Mouse (Mus musculus) left cerebral cortex, adult 11 months (tissue): Measurements from ENCODE around the gene Mael.
A peak's percentile ranks its signal among the peaks of the same experiment; 100 is the strongest.

Source experiments
- DNase-seq: peaks from one replicate; pipeline ENCODE4 v3.0.0; 2022; ENCODE audit warnings: low spot score

Mael gene

DNA sequence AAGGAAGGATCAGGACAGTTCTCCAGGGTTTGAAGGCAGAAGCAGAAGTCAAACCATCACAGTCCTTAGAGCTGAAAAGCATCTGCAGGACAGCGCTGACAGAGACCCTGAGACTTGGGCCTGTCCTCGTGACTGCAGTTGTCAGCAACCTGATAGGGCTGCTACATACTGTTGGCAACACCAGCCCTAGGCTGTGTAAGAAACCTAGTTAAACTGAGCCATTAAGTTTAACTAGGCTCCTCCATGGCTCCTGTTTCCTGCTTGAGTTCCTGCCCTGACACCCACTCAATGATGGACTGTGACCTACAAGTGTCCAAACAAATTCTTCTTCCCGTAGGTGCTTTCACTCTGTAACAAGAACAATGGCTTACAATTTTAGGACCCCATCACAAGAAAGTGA lies 33.4 kb downstream of the Mael start:
- DNase-seq, result no peak

DNA sequence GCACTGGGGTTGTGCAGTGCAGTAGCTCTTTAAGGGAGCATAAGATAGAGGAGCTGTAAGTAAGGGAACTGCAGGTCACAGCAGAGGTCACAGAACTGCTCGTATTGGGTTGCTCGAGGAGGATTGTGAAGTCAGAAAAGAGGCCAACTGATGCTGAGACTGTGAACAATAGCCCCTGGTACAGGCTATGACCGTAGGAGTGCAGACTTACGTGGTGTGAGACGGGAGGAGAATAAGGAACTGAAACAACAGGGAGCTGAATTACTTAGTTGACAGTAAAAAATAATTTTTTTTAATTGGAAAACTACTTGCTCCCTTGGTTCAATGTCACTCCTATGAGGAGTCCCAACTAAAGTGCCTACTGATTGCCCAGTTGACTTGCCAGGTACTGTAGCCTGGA lies 34.4 kb downstream of the Mael start:
- DNase-seq, result no peak

DNA sequence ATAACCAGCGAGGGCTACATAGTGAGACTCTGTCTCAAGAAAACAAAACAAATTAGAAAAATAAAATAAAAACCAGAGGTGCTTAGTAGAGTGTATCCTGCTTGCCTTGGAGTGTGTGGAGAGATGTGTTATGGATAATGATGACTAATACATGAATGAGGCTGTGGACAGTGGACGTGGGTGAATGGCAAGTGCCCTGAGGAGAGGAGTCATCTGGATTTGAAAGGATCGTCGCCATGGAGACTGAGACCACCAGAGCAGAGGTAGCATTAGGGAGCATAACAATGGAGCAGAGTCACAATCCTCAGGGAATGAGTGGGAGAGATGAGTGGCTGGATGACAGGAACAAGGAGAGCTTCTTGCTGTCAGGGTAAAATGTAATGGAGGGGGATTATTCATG lies 48.7 kb downstream of the Mael start:
- DNase-seq, result no peak

DNA sequence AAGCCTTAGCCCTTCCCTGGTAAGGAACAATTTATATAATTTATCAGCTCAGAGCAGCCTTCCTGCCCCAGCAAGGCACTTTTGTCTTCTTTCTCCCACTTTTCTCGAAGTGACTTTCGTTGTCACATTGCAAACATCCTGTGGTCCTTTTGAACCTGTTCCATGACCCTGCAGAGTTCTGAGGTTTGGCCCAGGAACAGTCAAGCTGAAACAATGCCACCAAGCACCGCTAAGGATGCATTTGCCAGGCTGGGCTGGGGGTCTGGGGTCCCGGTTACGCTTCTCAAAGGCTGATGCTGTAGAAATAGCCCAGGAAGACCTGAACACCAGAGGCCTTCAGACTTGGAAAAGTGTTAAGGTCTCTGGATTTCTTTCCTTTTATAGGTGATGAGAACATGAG lies 53.2 kb downstream of the Mael start:
- DNase-seq, result no peak

DNA sequence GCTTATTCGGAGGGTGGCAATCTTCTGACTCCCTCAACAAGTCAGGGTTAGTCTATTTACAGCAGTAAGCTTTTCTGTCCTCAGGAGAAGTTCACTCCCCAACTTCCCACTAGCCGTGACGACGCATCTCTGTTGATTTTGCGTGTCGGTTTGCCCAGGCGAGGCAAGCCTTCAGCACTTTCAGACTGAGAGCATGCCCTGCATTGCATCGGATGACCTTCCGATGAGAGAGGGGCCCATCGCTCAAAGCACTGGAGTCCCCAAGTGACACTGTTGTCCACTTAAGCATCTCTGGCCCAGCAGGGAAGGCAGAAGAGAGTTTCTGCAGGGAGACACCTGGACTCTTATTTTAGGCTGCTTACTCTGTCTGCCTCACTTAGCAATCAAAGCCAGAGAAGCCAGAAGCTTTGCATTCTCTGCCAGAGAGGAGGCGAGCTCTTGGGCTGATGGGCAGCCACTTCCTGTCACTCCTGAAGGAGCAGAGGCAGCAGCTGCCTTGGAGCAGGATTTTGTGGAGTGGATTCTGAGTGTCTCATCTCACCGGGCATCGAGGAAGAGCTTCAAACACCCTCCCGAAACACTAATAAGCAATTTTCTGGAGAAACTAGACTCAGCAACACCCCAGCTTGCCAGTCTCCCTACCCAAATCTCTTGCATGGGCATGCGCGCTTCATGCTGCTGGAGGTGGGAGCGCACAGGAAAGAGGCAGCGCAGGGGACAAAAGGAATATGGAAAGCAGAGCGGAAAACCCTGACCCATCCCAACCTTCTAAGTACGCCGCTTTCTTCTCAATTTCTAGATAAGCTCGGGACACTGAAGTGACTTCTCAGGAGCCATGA lies 53.9 kb downstream of the Mael start:
- no peak for DNase-seq

DNA sequence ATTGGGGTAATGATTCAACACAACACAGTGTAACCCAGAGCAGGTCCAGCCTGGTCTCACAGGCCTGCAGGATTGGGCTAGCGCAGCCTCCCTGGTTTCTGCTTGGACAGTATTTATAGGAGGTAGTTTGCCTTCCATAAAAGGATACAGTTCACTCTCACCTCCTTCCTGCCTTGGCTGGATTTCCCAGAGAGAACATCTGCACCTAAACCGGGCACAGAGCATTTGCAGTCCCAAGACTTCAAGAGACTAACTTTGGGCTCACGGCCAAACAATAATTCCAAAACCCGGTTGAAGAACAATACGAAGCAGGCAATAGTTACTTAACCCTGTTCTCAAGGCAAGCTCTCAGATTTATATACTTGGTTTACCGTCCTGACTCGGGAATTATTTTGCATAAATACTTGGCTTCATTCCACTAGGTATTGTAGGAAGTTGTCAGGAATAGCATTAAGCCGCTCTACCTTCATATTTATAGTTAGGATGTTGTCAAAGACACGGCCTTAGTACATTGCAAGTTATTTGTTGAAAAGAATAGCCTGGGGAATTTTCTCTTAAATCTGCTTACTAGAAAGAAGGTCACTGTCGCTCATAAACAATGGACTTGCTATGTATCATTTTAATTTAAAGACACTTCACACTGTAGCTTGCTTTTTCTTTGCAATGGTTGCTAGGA lies 55.5 kb downstream of the Mael start:
- no peak for DNase-seq

DNA sequence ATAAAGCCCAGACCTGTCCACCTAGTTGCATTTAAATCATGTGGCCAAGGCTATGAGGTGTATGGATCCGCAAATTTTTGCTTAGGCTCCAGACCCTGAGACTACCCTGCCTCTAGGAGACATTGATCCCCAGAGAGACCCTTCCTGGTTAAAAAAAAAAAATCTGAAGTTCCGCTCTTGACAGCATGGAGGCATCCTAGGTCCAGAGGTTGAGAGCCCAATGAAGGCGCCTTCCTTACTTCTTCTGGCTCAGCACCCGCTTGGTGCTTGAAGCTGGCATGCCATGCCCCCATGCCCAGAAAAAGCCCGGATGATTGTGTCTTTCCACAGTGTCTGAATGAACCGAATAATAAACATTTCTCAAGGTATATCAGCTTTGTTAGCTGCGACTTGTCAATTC lies 57.0 kb downstream of the Mael start:
- DNase-seq, result no peak

DNA sequence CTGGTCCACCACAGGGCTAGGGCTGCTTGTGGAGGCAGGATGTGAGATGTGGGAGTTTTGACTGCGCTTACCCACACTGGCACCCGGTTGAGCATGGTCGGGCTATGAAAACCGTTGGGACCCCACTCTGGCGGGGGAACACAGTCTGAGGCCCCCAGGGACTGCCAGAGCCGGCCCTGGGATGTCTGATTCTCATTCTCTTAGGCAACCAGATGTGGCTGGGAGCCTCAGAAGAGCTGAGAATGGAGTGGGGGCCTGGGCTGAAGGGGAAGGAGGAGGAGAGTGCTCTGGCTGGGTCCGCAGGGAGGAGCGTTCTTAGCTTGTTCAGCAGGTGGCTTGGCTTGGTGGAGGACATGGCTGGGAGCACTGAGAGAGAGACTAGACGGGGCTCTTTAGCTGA lies 64.9 kb downstream of the Mael start:
- DNase-seq, result no peak

DNA sequence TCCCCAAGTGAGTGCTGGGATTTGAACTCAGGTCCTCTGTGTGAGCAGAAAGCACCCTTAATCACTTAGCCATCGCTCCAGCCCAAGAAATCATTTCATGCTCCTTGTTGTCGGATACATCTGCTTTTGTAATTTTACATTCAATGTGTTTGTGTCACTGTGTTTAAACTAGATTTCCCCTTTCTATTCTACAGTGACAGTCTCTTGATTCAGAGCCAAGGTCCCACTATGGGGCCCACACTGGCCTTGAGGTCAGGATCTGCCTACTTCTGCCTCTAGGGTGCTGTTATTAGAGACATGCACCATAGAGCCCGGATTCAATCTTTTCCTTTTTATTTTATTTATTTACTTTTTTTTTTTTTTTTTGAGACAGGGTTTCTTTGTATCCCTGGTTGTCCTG lies 65.6 kb downstream of the Mael start:
- no peak for DNase-seq

DNA sequence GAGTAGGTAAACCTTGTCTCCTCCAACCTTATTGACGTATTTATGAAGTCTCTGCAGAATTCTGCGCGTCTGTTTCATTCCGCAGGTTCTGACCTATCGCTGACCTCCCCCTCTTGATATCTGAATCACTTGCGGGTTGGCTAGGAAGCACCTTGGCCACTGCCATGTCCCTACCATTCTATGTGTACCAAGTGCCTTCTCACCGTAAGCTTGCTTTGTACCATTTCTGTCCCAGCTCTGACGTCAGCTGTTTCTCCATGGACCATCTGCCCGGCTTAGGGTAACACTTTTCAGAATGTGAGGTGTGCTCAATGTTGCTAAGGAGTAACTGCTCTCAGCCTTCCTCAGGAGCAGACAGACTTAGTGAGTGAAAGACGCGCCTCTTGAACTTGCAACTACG lies 67.7 kb downstream of the Mael start:
- DNase-seq, result no peak

DNA sequence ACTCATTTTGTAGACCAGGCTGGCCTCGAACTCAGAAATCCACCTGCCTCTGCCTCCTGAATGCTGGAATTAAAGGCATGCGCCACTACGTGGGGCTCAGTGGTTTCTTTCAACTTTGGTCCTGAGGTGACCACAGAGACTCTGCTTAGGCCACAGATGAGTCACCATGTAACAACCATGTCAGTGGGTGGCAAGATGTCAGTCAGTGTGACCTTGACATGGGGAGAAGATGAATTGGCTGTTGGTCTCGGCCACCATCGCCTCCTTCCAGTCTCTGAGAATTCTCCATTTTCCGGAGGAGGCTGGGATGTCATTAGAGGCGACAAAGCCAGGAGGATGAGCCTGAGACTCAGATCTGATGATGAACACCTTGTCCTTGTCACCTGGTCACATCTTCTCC lies 68.8 kb downstream of the Mael start:
- no peak for DNase-seq

DNA sequence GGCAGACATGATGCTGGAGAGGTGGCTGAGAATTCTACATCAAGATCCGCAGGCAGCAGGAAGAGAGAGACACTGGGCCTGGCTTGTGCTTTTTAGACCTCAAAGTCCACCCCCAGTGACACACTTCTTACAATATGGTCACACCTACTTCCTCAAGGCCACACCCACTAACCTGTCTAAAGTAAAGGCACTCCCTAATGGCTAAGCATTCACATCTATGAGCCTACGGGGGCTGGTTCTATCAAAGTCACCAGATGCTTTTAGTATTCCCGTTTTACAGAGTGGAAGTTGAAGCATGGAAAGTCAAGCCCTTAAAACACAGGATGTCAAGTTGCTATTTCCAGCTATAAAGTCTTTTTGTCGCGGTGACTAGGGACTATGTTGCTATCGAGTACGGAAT lies 70.5 kb downstream of the Mael start:
- no peak for DNase-seq

DNA sequence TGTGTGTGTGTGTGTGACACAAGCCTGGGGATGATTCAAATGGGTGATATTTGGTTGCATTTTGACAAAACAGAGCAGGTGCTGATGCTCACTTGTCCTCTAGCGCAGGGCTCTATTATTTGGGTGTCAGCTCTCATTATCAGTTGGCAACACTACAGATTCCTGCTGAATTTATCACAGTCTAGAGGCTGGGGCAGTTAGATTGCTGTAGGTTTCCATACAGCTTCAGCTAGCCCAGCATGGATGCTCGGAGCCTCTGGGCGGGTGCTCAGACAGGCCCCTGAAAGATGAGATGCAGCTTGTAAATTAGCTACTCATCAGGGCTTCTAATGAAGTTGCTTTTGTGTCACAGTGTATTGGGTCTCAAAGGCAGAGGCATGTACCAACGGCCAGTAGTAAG lies 71.1 kb downstream of the Mael start:
- DNase-seq, result no peak

DNA sequence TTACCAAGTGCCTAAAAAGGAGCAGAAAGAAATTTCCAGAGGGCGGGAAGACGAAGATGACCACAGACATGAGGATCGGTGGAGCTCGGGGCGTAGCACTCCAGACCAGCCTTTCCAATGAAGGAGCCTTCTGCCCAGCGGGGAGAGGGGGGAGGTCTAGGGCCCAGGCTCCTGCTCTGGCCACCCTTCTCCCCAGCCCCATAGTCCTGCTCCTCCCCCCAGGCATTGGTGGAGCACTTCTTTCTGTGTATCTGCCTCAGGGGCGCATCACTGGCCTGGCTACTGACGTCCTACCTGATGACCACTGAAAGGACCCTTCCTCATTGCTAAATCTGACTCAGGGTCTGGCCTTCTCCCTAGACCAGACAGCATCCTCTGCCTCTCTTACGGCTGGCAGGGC lies 73.4 kb downstream of the Mael start:
- no peak for DNase-seq

DNA sequence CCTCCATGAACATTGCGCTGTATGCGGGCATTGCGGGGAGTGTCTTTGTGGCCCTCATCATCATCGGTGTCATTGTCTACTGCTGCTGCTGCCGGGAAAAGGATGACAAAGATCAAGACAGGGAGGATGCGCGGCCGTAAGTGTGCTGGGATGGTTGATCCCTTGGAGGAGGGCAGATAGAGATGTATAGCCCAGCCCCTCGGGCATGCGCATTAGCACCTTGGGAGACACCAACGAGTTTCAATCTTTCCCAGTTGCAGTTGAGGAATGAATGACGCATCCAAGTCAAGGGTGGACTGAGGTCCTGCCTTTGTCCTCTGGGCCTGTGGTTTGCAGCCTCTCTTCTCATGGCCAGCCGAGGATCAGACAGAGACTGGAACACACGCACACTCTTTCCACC lies 74.0 kb downstream of the Mael start:
- DNase-seq, result no peak

DNA sequence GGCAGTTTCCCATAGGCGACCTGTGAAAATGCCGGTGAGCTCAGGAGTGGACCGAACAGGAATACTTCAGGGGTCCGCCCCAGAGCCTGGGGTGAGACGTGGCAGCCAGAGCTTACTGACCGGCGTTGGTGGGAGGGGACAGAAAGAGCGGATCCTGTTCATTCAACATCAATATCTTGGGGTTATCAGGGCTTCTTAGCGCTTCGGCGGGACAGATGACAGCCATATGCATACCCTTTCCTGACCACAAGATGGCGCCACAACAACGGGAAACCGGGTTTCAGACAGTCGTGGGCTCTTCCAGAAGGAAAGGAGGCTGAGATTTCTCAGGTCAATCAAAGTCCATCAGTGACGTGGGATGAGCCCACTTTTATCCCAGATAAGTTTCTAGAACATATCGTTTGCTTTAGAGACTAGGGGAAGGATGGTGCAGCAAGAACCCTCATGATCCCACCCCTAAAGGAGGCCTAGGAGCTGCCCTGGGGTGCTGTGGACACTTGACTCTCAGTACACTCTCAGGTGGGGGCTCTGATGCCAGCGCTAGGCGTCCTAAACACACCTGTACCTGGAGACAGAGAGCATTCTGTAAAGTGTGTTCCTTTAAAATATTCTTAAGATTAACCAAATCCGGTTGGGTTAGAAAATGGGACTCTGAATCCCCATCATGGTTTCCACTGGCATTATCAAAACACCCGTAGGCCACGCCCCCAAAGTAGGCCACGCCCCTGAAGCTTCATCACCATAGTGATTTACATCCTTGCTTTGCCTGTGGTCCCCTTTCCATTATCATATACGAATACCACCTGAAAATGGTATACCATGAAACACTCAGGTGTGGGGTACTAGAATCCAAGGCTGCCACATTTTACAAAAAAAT lies 77.7 kb downstream of the Mael start:
- DNase-seq, result peak; percentile 41

DNA sequence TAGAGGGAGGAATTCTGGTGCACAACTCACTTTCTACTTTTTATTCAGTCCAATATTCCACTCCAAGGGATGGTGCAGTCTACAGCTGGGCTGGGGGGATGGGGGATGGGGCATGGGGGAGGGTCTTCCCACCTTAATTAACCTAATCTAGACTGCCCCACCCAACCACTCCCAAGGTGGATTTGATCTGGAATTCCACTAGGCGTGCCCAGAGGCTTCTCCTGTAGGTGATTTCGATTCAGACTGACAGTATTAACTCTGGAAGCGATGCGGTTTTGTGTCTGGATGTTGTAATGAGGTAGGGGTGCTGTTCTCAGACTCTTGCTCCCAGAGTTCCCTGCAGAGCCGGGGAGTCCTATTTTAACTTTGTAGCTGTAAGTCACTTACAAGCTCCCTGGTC lies 78.4 kb downstream of the Mael start:
- DNase-seq, result no peak

DNA sequence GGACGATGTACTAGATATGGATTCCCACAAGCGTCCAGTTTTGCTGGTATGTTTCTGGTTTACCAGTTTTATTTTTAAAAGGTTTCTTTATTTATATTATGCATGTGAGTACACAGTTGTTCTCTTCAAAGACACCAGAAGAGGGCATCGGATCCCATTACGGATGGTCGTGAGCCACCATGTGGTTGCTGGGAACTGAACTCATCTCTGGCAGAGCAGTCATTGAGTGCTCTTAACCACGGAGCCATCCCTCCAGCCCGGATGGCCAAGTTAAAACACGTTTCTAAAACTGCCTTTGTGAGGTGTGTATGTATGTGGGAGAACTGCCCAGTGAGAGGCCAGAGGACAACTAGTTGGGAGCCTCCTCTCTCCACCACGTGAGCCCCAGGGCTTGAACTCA lies 79.9 kb downstream of the Mael start:
- no peak for DNase-seq

DNA sequence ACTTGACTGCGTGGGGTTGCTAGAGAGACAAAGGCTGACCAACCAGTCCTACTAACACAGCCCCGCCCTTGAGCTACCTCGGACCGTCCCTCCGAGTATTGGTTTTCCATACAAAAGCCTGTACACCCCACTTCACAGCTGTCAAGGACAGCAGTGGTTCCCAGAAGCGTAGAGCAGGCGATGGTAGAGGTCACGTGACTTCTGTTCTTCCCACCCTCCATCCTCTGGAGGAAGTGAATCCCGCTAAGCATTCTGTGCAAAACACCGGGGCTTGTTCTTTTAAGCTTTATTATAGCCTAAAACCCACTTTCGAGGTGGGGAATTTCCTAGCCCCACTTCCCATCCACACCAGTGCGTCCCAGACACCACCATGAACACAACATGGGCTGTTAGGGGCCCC lies 80.8 kb downstream of the Mael start:
- no peak for DNase-seq

DNA sequence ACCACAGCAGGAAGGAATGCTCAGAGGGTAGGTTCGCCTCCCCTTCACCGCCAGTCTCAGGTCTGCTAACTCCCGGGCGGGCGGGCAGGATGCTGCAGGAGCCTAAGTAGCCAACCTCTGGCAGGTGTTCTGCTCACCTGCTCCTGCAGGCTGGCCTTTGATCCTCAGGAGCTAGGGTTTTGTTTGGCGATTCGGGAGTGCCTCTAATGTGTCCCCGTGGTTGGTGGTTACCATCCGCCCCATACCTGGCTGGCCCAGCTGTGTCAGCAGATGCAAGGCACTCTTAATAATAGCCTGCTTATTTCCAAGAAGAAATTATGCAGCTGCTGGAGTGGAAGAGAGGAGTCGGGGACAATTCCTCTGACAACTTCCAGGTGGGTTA lies 83.4 kb downstream of the Mael start:
- no peak for DNase-seq

DNA sequence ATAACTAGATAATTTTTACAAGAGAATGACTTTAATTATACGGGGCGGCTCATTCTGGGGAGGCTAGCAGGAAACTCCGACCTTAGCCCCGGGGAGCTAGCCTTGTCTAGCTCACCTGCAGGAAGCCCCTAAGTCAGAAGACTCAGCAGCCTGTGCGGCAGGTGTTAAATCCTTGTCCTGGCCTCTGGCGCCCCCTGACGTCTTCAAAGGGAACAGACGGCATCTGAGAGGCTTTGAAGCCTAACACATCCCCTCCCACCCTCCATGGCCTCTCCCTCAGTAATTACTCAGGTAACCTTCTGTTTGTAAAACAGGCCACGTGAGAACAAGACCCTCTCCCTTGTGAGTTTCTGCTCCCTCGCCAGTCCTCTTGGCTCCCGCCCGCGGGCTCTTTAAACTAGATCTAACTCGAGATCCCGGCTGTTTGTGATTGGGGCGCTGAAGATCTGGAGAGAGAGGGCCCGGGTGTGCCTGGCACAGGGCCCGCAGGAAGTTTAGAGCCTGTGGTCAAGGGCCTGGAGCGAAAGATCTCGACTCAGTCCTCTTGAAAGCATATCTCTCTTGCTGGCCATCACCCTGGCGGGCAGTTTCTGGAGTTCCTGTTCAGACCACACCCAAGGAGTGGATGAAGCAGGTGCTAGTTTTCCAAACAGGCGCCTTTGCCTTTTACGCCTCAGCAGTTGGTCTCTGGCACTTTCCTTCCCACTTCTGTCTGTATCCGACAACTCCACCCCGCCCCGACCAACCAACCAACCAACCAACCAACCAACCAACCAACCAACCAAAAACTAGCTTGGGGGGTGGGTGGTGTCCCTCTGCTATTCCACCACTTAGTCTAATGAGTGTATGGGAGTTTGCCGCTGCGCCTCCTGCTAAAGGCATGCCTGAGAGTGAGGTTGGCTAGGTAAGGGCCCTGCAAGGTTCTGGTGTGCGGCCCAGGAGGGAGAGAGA lies 84.1 kb downstream of the Mael start:
- peak; percentile 57 for DNase-seq
